Mouse (Mus musculus) embryonic facial prominence, embryonic 15.5 days (tissue): ENCODE data around the gene Msrb1. TPM values are rescaled to one million over a fixed set of nuclear protein-coding genes. Genes with fewer than 3 reads are reported as not detected.

ENCODE experiments used
- ATAC-seq: fragments of 200-750 bp; cut with Nextera tagmentation; 2 replicates; pipeline ENCODE4 v1.8.0; 2017; ENCODE audit warnings: low read depth, moderate TSS enrichment; ENCODE audit not compliant: insufficient number of reproducible peaks, low FRiP score, low TSS enrichment
- H3K27ac ChIP-seq: fragments of 300-500 bp; sonication (generic); replicated peaks from 2 replicates; pipeline ENCODE4 v1.5.1; 2015; ENCODE audit warnings: mild to moderate bottlenecking, inconsistent platforms
- H3K27me3 ChIP-seq: fragments of 300-500 bp; sonication (generic); 2 replicates; pipeline ENCODE4 v1.6.1; 2015; ENCODE audit warnings: inconsistent platforms
- H3K36me3 ChIP-seq: fragments of 300-500 bp; sonication (generic); 2 replicates; pipeline ENCODE4 v1.6.1; 2015; ENCODE audit warnings: mild to moderate bottlenecking, inconsistent platforms
- H3K4me1 ChIP-seq: fragments of 300-500 bp; sonication (generic); 2 replicates; pipeline ENCODE4 v1.6.1; 2015; ENCODE audit warnings: inconsistent platforms
- H3K4me2 ChIP-seq: fragments of 300-500 bp; sonication (generic); replicated peaks from 2 replicates; pipeline ENCODE4 v1.6.1; 2015; ENCODE audit warnings: mild to moderate bottlenecking, inconsistent platforms
- H3K4me3 ChIP-seq: fragments of 300-500 bp; sonication (generic); replicated peaks from 2 replicates; pipeline ENCODE4 v1.5.1; 2015; ENCODE audit warnings: mild to moderate bottlenecking, inconsistent platforms
- H3K9ac ChIP-seq: fragments of 300-500 bp; sonication (generic); 2 replicates; pipeline ENCODE4 v1.6.1; 2015; ENCODE audit warnings: inconsistent platforms
- H3K9me3 ChIP-seq: fragments of 300-500 bp; sonication (generic); replicated peaks from 2 replicates; pipeline ENCODE4 v1.6.1; 2016; ENCODE audit warnings: inconsistent platforms
- WGBS: fragments of 180-500 bp; shearing (Covaris S2); methylation state at CpG from one replicate; pipeline ENCODE4 v1.1.7; 2015; 5-methylcytosine and 5-hydroxymethylcytosine counted together
- polyA plus RNA-seq: library from polyadenylated mRNA; unstranded; fragments of >200 nt; fragmentation: Nextera tagmentation; extraction: Ambion mirVana; gene quantifications from 2 replicates; pipeline ENCODE4 v1.2.1, GENCODE M21; 2015

Gene Msrb1
- polyA plus RNA-seq, 1 experiment from 2014 or later: 26.6 TPM

GRCm38 (mm10) chr17:24775173-24775572, 38.7 kb downstream of the Msrb1 start:
- no peak overlapping the region for H3K9ac ChIP-seq
- no peaks in the 10 kb centered on the region for H3K27me3 ChIP-seq

DNA sequence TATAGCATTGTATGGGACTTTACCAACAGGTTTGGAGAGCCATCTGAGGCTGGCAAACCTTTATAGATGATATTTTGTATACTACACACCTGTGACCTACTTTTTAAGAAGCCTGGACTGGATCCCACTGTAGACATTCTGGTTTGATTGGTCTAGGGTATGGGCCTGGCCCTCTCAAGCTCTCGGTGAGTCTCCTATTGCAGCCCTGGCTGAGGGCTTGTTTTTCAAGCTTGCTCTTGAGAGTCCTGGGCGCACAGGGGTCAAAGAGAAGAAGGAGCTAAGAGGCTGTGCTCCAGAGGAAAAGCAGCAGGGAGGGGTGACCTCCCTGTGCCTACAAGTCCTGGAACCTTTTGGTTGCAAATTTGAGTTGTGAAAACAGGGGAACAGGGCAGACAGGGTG, 40.6 kb downstream of the Msrb1 start:
- H3K9me3 ChIP-seq: no peaks in the 10 kb centered on the region
- 0 out of 2 replicates have a peak, but pooled peaks cover 4% of the 10 kb centered on the region for H3K4me1 ChIP-seq
- no peaks in the 10 kb centered on the region for H3K27me3 ChIP-seq
- H3K9ac ChIP-seq: no peak overlapping the region
- no peak overlapping the region for H3K4me3 ChIP-seq
- no peak for ATAC-seq
- 64% methylated on average over 2 of the region's 2 CpGs for WGBS
- H3K27ac ChIP-seq: no peak overlapping the region
- H3K4me2 ChIP-seq: no peak overlapping the region
- H3K36me3 ChIP-seq: no peaks in the 10 kb centered on the region

More at GRCm38 (mm10) chr17:24775173-24775572, 38.7 kb downstream of the Msrb1 start:
- no peak overlapping the region for H3K4me2 ChIP-seq
- no peak overlapping the region for H3K4me3 ChIP-seq
- no peaks in the 10 kb centered on the region for H3K36me3 ChIP-seq
- no peak overlapping the region for H3K27ac ChIP-seq
- no peaks in the 10 kb centered on the region for H3K9me3 ChIP-seq
- no peak for ATAC-seq
- 72% methylated on average over 8 of the region's 8 CpGs for WGBS
- H3K4me1 ChIP-seq: 0 out of 2 replicates have a peak, but pooled peaks cover 4% of the 10 kb centered on the region

DNA sequence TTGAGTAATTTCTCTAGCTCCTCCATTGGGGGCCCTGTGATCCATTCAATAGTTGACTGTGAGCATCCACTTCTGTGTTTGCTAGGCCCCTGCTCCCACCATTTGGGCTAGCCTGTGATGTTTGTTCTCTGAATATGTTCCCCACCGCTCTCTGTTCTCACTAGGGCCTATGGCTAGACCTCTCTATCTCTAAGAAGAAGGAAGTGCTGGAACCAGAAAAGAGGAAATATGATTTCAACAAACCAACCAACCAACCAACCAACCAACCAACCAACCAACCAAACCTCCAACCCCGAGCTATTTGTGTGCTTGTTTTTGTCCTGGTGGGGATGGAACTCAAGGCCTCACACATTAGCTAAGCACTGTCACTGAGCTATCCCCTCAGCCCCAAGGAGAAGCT, 44.4 kb downstream of the Msrb1 start:
- H3K27me3 ChIP-seq: no peaks in the 10 kb centered on the region
- H3K4me1 ChIP-seq: no peaks in the 10 kb centered on the region
- H3K4me3 ChIP-seq: no peak overlapping the region
- ATAC-seq: no peak
- H3K4me2 ChIP-seq: no peak overlapping the region
- no peaks in the 10 kb centered on the region for H3K36me3 ChIP-seq
- H3K27ac ChIP-seq: no peak overlapping the region
- no peaks in the 10 kb centered on the region for H3K9me3 ChIP-seq
- WGBS: 91% methylated on average over 2 of the region's 2 CpGs
- H3K9ac ChIP-seq: no peak overlapping the region

GRCm38 (mm10) chr17:24792190-24792589, 55.7 kb downstream of the Msrb1 start:
- H3K4me2 ChIP-seq: no peak overlapping the region
- no peak overlapping the region for H3K27ac ChIP-seq
- H3K9me3 ChIP-seq: no peaks in the 10 kb centered on the region
- no peaks in the 10 kb centered on the region for H3K4me1 ChIP-seq
- H3K27me3 ChIP-seq: no peaks in the 10 kb centered on the region
- H3K4me3 ChIP-seq: no peak overlapping the region
- no peak for ATAC-seq
- H3K36me3 ChIP-seq: no peaks in the 10 kb centered on the region
- H3K9ac ChIP-seq: no peak overlapping the region
- 67% methylated on average over 8 of the region's 8 CpGs for WGBS

Other genes starting within 250 kb of the Msrb1 start
- gene Caskin1, start 248.0 kb upstream of the Msrb1 start, polyA plus RNA-seq: 2.5 and 4.0 TPM in 2 replicates
- 92.8 and 95.7 TPM in 2 replicates for gene Traf7, start 208.7 kb upstream of the Msrb1 start, polyA plus RNA-seq
- 3.7 and 4.3 TPM in 2 replicates for gene Rab26, start 202.4 kb upstream of the Msrb1 start, polyA plus RNA-seq
- gene Pkd1, start 186.8 kb upstream of the Msrb1 start, polyA plus RNA-seq: 32.6 and 36.7 TPM in 2 replicates
- 57.8 and 64.4 TPM in 2 replicates for gene Tsc2, start 104.0 kb upstream of the Msrb1 start, polyA plus RNA-seq
- 22.2 and 25.3 TPM in 2 replicates for gene Nthl1, start 104.0 kb upstream of the Msrb1 start, polyA plus RNA-seq
- 64.4 and 65.9 TPM in 2 replicates for gene Slc9a3r2, start 86.3 kb upstream of the Msrb1 start, polyA plus RNA-seq
- 0.36 and 0.56 TPM in 2 replicates for gene Npw, start 78.2 kb upstream of the Msrb1 start, polyA plus RNA-seq
- 23.8 and 26.8 TPM in 2 replicates for gene Zfp598, start 67.0 kb upstream of the Msrb1 start, polyA plus RNA-seq
- gene Syngr3, start 46.7 kb upstream of the Msrb1 start, polyA plus RNA-seq: 2.0 and 2.9 TPM in 2 replicates
- gene Gfer, start 40.5 kb upstream of the Msrb1 start, polyA plus RNA-seq: 33.1 and 35.2 TPM in 2 replicates
- 3.8 and 5.8 TPM in 2 replicates for gene Noxo1, start 40.4 kb upstream of the Msrb1 start, polyA plus RNA-seq
- gene Tbl3, start 29.0 kb upstream of the Msrb1 start, polyA plus RNA-seq: 61.3 and 63.4 TPM in 2 replicates
- 0.16 and 0.24 TPM in 2 replicates for gene Rnf151, start 18.6 kb upstream of the Msrb1 start, polyA plus RNA-seq
- gene Rps2, start 18.5 kb upstream of the Msrb1 start, polyA plus RNA-seq: 1,508 and 1,594 TPM in 2 replicates
- 223 and 227 TPM in 2 replicates for gene Ndufb10, start 12.2 kb upstream of the Msrb1 start, polyA plus RNA-seq
- not detected in 2 replicates for gene Rpl3l, start 8.8 kb upstream of the Msrb1 start, polyA plus RNA-seq
- 26.4 and 30.4 TPM in 2 replicates for gene Hs3st6, start 16.3 kb downstream of the Msrb1 start, polyA plus RNA-seq
- 0.09 and 0.16 TPM in 2 replicates for gene Meiob, start 67.6 kb downstream of the Msrb1 start, polyA plus RNA-seq
- 47.0 and 47.3 TPM in 2 replicates for gene Hagh, start 103.5 kb downstream of the Msrb1 start, polyA plus RNA-seq
- gene Fahd1, start 113.7 kb downstream of the Msrb1 start, polyA plus RNA-seq: 19.1 and 19.8 TPM in 2 replicates
- 0.43 and 1.1 TPM in 2 replicates for gene Igfals, start 129.4 kb downstream of the Msrb1 start, polyA plus RNA-seq
- 48.9 and 49.6 TPM in 2 replicates for gene Nubp2, start 149.7 kb downstream of the Msrb1 start, polyA plus RNA-seq
- 43.5 and 45.3 TPM in 2 replicates for gene Spsb3, start 150.0 kb downstream of the Msrb1 start, polyA plus RNA-seq
- gene Eme2, start 158.4 kb downstream of the Msrb1 start, polyA plus RNA-seq: 28.5 and 32.6 TPM in 2 replicates
- gene Mrps34, start 158.5 kb downstream of the Msrb1 start, polyA plus RNA-seq: 86.8 and 92.3 TPM in 2 replicates
- 48.2 and 52.0 TPM in 2 replicates for gene Nme3, start 159.9 kb downstream of the Msrb1 start, polyA plus RNA-seq
- 36.4 and 38.3 TPM in 2 replicates for gene Mapk8ip3, start 200.3 kb downstream of the Msrb1 start, polyA plus RNA-seq
- 148 and 166 TPM in 2 replicates for gene Jpt2, start 224.0 kb downstream of the Msrb1 start, polyA plus RNA-seq